Mouse (Mus musculus) left cerebral cortex, adult 18-20 months (tissue): ENCODE data around the gene Ankfn1. TPM values are rescaled to one million over a fixed set of nuclear protein-coding genes. Genes with fewer than 3 reads are reported as not detected.

Experiments used
- DNase-seq, 2 experiments: peaks; one replicate each; pipeline ENCODE4 v3.0.0; 2021 to 2022; ENCODE audit warnings: low spot score in 2 of 2, mixed read lengths in 1 of 2
- long read RNA-seq, 2 experiments: library from polyadenylated mRNA; stranded (forward); transcript quantifications; one replicate each; pipeline ENCODE4 v2.0.0; 2021
- total RNA-seq, 2 experiments: library from RNA; stranded (reverse); gene quantifications; 2 replicates each; pipeline ENCODE4 v1.2.3; 2021

The Ankfn1 gene
- total RNA-seq: 10 to 100 TPM; 11.2 to 11.3 TPM
- long read RNA-seq, experiment 1, partial matches to known transcripts: 1 of 1 reads
- long read RNA-seq, experiment 1, other reads (novel, unspliced or antisense): 0 of 1 reads
- long read RNA-seq, experiment 2: 0 reads

GRCm38 (mm10) chr11:89777431-89777830 lies at the start of gene Ankfn1:
Gene Ankfn1, minus strand, starts transcription at chr11:89777653.
- no peak for DNase-seq

GRCm38 (mm10) chr11:89823661-89824446 lies 46.4 kb upstream of the Ankfn1 start:
- DNase-seq: no peak

DNA sequence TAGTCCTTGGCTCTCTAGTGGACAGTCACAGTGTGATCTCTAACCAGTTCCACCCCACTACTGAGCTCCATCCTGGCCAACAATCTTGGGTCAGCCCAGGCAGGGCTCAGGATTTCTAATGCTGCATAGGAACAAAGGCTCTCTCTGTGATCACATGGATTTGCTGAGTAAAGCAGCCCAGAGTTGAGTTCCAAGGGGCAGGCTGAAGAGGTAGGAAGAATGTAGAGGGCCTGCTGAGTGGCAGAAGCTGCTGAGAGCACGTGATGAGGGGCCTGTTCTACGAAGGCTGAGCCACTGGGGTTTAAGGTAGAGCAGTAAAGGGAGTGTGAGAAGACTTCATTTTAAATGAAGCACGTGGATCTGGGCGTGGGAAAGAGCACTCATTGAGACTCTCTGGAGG lies 41.1 kb upstream of the Ankfn1 start:
- DNase-seq: no peak

GRCm38 (mm10) chr11:89811403-89811802 lies 34.0 kb upstream of the Ankfn1 start:
- no peak for DNase-seq

DNA sequence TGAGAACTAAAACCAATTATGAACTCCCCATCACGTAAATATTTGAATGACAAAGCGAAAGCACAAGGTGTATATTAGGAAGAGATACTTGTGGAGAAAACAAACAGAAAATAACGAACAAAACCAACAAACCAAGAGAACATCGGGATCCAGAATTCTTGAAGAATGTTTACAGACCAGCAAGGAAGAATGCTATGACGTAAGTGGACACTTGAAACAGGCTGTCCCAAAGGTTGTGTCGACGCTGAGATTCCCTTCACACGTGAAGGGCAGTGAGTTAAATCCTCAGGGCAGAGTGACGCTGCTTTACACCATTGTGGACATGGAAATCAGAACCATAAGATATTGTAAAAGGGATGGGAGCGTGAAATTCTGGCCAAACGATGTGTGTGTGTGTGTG lies 30.5 kb upstream of the Ankfn1 start:
- no peak for DNase-seq

DNA sequence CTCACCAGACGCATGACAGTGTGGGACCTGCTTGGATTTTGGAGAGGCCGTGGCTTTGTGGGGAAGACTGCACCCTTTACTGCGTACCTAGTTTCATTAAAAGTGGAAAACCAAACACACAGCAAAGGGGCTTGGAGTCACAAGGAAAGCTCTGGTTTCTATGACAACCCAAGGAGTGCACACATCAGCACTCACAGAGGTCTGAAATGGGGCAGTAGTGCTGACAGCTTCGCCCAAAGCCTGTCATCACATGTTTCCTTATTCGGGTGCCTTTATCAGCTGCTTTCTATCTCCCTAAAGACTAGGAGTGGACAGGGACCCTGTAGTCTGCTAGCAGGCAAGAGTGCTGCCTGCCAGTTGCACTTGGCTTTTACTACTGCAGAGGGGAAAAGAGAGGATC lies 27.4 kb upstream of the Ankfn1 start:
- no peak for DNase-seq

DNA sequence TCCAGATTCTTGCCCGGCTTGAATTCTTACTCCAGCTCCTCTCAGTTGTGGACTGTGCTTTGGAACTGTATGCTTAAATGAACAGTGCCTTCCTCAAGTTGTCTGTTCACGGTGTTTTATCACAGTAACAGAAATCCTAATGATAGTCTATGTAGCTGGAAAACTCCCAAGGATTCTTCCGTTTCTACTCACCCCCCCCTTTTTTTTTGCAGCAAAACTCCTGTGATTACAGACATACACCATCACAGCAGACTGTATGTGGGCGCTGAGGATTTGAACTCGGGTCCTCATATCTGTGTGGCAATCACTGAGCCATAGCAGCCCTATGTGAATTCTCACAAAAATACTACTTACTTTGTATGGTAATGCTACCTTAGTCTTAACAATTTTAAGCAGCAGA lies 26.5 kb upstream of the Ankfn1 start:
- no peak for DNase-seq

GRCm38 (mm10) chr11:89792709-89793108 lies 15.3 kb upstream of the Ankfn1 start:
- no peak for DNase-seq

GRCm38 (mm10) chr11:89776070-89776469 lies 1.4 kb downstream of the Ankfn1 start:
- no peak for DNase-seq

DNA sequence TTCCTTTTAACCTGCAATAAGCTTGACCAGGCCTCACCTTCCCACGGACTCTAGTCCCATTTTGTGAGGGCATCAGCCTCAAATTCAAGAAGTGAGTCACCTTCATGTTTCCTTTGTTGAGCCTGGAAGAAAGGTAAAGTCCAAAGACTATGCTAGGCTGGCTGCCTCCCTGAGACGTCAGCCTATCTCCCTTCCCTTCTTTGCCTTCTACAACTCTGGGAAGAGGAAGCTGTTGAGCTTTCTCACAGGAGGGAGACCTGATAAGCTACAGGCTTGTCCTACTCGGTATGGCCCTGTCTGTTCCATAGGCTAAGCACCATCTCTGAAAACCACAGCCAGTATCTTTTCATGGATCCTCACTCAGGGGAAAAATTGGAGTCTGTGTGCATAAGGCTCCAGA lies 2.5 kb downstream of the Ankfn1 start:
- no peak for DNase-seq

- no peak for DNase-seq
Observed at GRCm38 (mm10) chr11:89772941-89773340, 4.5 kb downstream of the Ankfn1 start.

- DNase-seq: no peak
Observed at GRCm38 (mm10) chr11:89765770-89766148, 11.7 kb downstream of the Ankfn1 start.

- DNase-seq: no peak
Observed at GRCm38 (mm10) chr11:89765014-89765769, 12.3 kb downstream of the Ankfn1 start.

GRCm38 (mm10) chr11:89733973-89734693 lies 43.3 kb downstream of the Ankfn1 start:
- no peak for DNase-seq

- DNase-seq: no peak
Observed at GRCm38 (mm10) chr11:89733526-89733925, 43.9 kb downstream of the Ankfn1 start.

DNA sequence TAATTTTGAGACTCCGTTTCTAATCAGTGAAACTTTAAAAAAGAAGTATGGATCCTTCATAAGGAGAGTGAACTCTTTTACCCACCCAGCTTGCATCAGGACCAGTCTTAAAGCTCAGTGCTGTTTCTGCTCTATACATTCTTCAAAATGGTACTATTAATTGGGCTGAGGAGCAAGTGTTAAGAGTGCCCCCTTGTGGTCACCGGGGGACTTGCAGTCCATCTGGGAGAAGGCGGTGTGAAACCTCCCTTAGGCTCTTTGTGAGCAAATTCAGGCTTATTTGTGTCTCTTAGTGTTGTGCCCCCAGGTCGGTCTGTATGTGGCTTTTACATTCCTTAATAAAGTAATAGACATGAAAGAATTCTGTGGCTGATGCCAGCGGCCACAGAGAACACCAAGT lies 56.6 kb downstream of the Ankfn1 start:
- peak; percentile 80 to 82 for DNase-seq

DNA sequence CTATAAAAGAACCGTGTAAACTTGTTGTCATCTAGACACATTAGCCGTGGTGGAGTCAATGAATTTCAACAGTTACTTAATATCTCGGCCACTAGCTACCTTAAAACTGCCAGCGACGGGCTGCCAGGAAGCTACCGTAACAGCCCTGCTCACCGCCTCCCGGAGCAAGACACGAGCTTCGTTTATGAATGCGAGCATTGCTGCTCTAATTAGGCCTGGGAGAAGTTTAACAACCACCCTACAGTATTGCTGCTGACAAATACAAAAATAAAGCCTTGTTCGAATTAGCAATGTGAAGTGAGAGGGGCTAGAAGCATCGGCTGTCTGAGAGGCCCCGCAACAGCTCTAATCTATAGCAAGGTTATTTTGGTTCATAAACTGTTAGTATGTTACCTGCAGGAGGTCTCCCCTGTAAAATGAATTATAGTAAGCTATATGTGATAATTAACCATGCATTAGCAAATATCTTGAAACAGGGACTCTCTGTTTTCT lies 58.9 kb downstream of the Ankfn1 start:
- no peak for DNase-seq

- no peak for DNase-seq
Observed at GRCm38 (mm10) chr11:89716351-89716750, 61.1 kb downstream of the Ankfn1 start.

DNA sequence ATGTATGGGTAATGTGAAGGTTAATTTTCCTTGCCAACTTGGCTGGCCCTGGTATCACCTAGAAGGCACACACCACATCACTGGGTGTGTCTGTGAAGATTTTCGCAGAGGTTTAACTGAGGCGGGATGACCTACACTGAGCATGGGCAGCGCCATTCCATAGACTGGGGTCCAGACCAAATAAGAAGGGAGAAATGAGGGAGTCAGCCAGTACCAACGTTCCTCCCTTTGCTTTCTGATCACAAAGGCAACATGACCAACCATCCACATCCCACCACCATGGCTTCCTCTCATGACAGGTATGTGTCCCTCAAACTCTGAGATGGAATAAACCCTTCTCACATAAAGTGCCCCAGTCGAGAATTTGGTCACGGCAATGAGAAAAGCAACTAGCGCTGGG lies 68.9 kb downstream of the Ankfn1 start:
- DNase-seq: no peak

DNA sequence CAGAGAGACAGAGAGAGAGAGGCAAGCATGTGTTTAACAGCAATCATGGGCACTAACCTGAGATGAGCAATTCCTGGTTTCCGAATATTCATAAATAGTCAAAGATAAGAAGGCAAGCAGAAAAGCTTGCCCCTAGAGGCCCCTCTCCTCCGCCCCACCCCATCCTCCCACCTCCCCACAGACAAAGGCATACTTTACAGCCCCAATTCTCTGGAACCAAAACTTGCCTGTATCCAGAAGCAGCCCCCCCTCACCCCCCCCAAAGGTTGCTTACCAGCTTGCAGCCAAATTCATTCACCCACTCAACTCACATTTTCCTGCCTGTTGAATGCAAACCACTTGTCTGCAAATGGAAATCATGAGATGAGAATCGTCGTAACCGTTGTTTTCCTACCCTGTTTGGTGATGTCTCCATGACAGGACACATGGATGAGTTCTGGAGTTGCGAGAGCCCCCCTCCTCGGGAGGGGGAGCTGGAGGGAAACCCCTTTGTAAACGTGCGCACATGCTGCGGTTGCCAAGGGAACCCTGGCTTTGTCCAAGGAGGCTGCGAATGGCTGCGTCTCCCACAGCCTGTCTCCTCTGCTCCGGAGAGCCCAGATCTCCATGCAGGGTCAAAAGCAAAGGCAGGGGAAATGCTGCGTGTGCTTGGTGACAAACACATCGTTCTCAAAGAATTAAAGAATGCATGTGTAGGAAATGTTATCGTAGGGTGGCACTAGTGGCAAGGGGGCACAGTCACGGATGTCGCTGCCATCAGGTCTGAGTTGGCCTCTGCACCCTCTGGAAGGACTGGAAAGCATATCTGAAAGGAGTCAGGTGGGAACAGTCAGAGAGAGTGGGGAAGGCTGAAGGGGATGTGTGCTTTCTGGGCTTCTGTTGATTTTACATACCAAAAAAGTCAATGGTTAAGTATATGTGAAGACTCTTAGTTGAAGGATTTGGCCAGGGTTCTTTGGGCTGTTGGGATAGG lies 80.7 kb downstream of the Ankfn1 start:
- DNase-seq: peak in 1 of 2 experiments; percentile 3
